Mouse (Mus musculus): Measurements from ENCODE around the gene Galnt17.

DNA sequence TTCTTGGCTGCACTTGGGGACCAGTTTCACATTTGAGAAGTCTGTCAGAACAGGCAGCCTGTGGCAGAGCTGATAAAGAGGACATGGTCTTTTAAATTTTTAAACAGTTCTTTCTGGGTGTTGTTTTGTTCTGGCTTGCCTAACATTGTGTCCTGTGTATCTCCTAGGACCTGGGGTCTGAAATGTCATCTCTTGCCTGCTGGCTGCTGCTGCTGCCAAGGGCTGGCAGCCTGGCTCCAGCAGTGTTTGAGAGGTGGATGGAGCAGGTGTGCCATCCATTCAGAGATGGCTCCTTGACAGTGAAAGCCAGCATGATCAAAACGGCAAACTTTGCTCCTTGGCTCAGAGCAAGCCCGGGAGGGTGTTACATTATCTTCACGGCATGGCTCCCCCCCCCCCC, 393.7 kb downstream of the Galnt17 start:
- no peak for TF ChIP-seq CTCF (IDR thresholded peaks at IDR 0.05; ENCODE audit: low read depth)
- no peak for TF ChIP-seq EP300 (IDR thresholded peaks at IDR 0.05; ENCODE audit: low read depth)

Measured in liver, postnatal 0 days (tissue).